Mouse (Mus musculus) erythroblast, adult 5-6 weeks (primary cell): ENCODE results near the gene Arrdc5. TPM values are rescaled to one million over a fixed set of nuclear protein-coding genes. Genes with fewer than 3 reads are reported as not detected.
"Not testable (repeated sequence)": the region's sequence is repeated elsewhere in the genome, so short reads cannot be mapped to it uniquely, and the experiment has no call there.

Experiments used
- ATAC-seq: replicated peaks from 2 replicates; pipeline ENCODE4 v1.8.0; 2016; ENCODE audit warnings: moderate number of reproducible peaks, mild to moderate bottlenecking, moderate TSS enrichment, inconsistent platforms; ENCODE audit not compliant: poor library complexity, low FRiP score, severe bottlenecking
- total RNA-seq, 2 experiments: library from RNA; stranded (forward) in 1 of 2; stranded (reverse) in 1 of 2; fragments of 150-400 nt in 1 of 2; fragments of 200-764, 138-1000 nt in 1 of 2; gene quantifications; 2 replicates each; pipeline versions ENCODE4 v1.2.3 to v1.2.4; 2015 to 2017; ENCODE audit warnings: low replicate concordance in 2 of 2

Gene Arrdc5
- total RNA-seq, 2 experiments from 2014 or later: not detected

- ATAC-seq: not testable (repeated sequence)
Observed at GRCm38 (mm10) chr17:56258812-56259211, 41.3 kb downstream of the Arrdc5 start.

GRCm38 (mm10) chr17:56258269-56258668 is 41.8 kb downstream of the Arrdc5 start:
- ATAC-seq: not testable (repeated sequence)

- ATAC-seq: no peak
Observed at GRCm38 (mm10) chr17:56257181-56257894, 42.7 kb downstream of the Arrdc5 start.

GRCm38 (mm10) chr17:56256239-56256881 is 43.7 kb downstream of the Arrdc5 start, which contains the start of gene Fem1a:
Gene Fem1a, plus strand, starts transcription at chr17:56256810.
- ATAC-seq: peak; percentile 89

- ATAC-seq: peak; percentile 87
Observed at GRCm38 (mm10) chr17:56255863-56256238, 44.2 kb downstream of the Arrdc5 start.

- ATAC-seq: no peak
Observed at GRCm38 (mm10) chr17:56255429-56255828, 44.7 kb downstream of the Arrdc5 start.

GRCm38 (mm10) chr17:56254695-56255094 is 45.4 kb downstream of the Arrdc5 start:
- no peak for ATAC-seq

- ATAC-seq: peak; percentile 41; the same call in 1 of the 2 replicates
Observed at GRCm38 (mm10) chr17:56251136-56251829, 48.8 kb downstream of the Arrdc5 start.

- no peak for ATAC-seq
Observed at GRCm38 (mm10) chr17:56245608-56246007, 54.5 kb downstream of the Arrdc5 start.

Other genes starting within 250 kb of the Arrdc5 start
- 3.1 and 3.6 TPM in 2 replicates for gene Ubxn6, start 225.3 kb downstream of the Arrdc5 start, total RNA-seq (2015; ENCODE audit: low replicate concordance)
- 5.3 and 15.2 TPM in 2 replicates for gene Ubxn6, start 225.3 kb downstream of the Arrdc5 start, total RNA-seq (2017; ENCODE audit: low replicate concordance)
- gene Hdgfl2, start 220.7 kb downstream of the Arrdc5 start, total RNA-seq (2015; ENCODE audit: low replicate concordance): 20.0 and 61.4 TPM in 2 replicates
- 46.6 and 75.3 TPM in 2 replicates for gene Hdgfl2, start 220.7 kb downstream of the Arrdc5 start, total RNA-seq (2017; ENCODE audit: low replicate concordance)
- gene Plin4, start 190.5 kb downstream of the Arrdc5 start, total RNA-seq (2015; ENCODE audit: low replicate concordance): not detected in 2 replicates
- not detected in 2 replicates for gene Plin4, start 190.5 kb downstream of the Arrdc5 start, total RNA-seq (2017; ENCODE audit: low replicate concordance)
- gene Plin5, start 182.7 kb downstream of the Arrdc5 start, total RNA-seq (2015; ENCODE audit: low replicate concordance): 0.58 TPM in 1 of 2 replicates, not detected in the other
- gene Plin5, start 182.7 kb downstream of the Arrdc5 start, total RNA-seq (2017; ENCODE audit: low replicate concordance): 0.60 and 0.98 TPM in 2 replicates
- 6.7 and 9.4 TPM in 2 replicates for gene Lrg1, start 178.3 kb downstream of the Arrdc5 start, total RNA-seq (2015; ENCODE audit: low replicate concordance)
- gene Lrg1, start 178.3 kb downstream of the Arrdc5 start, total RNA-seq (2017; ENCODE audit: low replicate concordance): 4.5 and 11.8 TPM in 2 replicates
- 0.19 TPM in 1 of 2 replicates, not detected in the other for gene Sema6b, start 159.9 kb downstream of the Arrdc5 start, total RNA-seq (2015; ENCODE audit: low replicate concordance)
- 0.56 and 1.4 TPM in 2 replicates for gene Sema6b, start 159.9 kb downstream of the Arrdc5 start, total RNA-seq (2017; ENCODE audit: low replicate concordance)
- 0.38 and 0.84 TPM in 2 replicates for gene Tnfaip8l1, start 137.8 kb downstream of the Arrdc5 start, total RNA-seq (2015; ENCODE audit: low replicate concordance)
- 0.28 TPM in 1 of 2 replicates, not detected in the other for gene Tnfaip8l1, start 137.8 kb downstream of the Arrdc5 start, total RNA-seq (2017; ENCODE audit: low replicate concordance)
- gene Mydgf, start 116.4 kb downstream of the Arrdc5 start, total RNA-seq (2015; ENCODE audit: low replicate concordance): 7.9 and 20.5 TPM in 2 replicates
- 12.0 and 14.9 TPM in 2 replicates for gene Mydgf, start 116.4 kb downstream of the Arrdc5 start, total RNA-seq (2017; ENCODE audit: low replicate concordance)
- 9.8 and 11.5 TPM in 2 replicates for gene Dpp9, start 81.4 kb downstream of the Arrdc5 start, total RNA-seq (2015; ENCODE audit: low replicate concordance)
- gene Dpp9, start 81.4 kb downstream of the Arrdc5 start, total RNA-seq (2017; ENCODE audit: low replicate concordance): 5.2 TPM in 2 replicates
- 2.7 TPM in 2 replicates for gene Fem1a, start 43.5 kb downstream of the Arrdc5 start, total RNA-seq (2015; ENCODE audit: low replicate concordance)
- 4.9 and 5.3 TPM in 2 replicates for gene Fem1a, start 43.5 kb downstream of the Arrdc5 start, total RNA-seq (2017; ENCODE audit: low replicate concordance)
- gene Ticam1, start 23.5 kb downstream of the Arrdc5 start, total RNA-seq (2015; ENCODE audit: low replicate concordance): 2.5 and 5.0 TPM in 2 replicates
- gene Ticam1, start 23.5 kb downstream of the Arrdc5 start, total RNA-seq (2017; ENCODE audit: low replicate concordance): 1.3 and 2.8 TPM in 2 replicates
- gene Plin3, start 7.4 kb downstream of the Arrdc5 start, total RNA-seq (2015; ENCODE audit: low replicate concordance): 3.1 and 4.0 TPM in 2 replicates
- gene Plin3, start 7.4 kb downstream of the Arrdc5 start, total RNA-seq (2017; ENCODE audit: low replicate concordance): 5.4 and 5.9 TPM in 2 replicates
- gene Uhrf1, start 3.0 kb upstream of the Arrdc5 start, total RNA-seq (2015; ENCODE audit: low replicate concordance): 34.4 and 53.7 TPM in 2 replicates
- 66.2 and 103 TPM in 2 replicates for gene Uhrf1, start 3.0 kb upstream of the Arrdc5 start, total RNA-seq (2017; ENCODE audit: low replicate concordance)
- gene Kdm4b, start 25.8 kb upstream of the Arrdc5 start, total RNA-seq (2015; ENCODE audit: low replicate concordance): 1.7 and 5.0 TPM in 2 replicates
- 2.9 and 3.5 TPM in 2 replicates for gene Kdm4b, start 25.8 kb upstream of the Arrdc5 start, total RNA-seq (2017; ENCODE audit: low replicate concordance)
- gene Ptprs, start 176.2 kb upstream of the Arrdc5 start, total RNA-seq (2015; ENCODE audit: low replicate concordance): 4.8 and 7.3 TPM in 2 replicates
- gene Ptprs, start 176.2 kb upstream of the Arrdc5 start, total RNA-seq (2017; ENCODE audit: low replicate concordance): 2.0 and 8.1 TPM in 2 replicates
- gene Znrf4, start 212.1 kb upstream of the Arrdc5 start, total RNA-seq (2015; ENCODE audit: low replicate concordance): not detected in 2 replicates
- gene Znrf4, start 212.1 kb upstream of the Arrdc5 start, total RNA-seq (2017; ENCODE audit: low replicate concordance): not detected in 2 replicates